Mouse (Mus musculus) cerebellum, postnatal 4 days (tissue): ENCODE measurements around the gene Zfp458.
"Not testable (repeated sequence)": the region's sequence is repeated elsewhere in the genome, so short reads cannot be mapped to it uniquely, and the experiment has no call there.

Experiments
- DNase-seq, 2 experiments: peaks; one replicate each; pipeline ENCODE4 v3.0.0; 2022; ENCODE audit warnings: low spot score in 2 of 2, mixed read lengths in 1 of 2

The Zfp458 gene

DNA sequence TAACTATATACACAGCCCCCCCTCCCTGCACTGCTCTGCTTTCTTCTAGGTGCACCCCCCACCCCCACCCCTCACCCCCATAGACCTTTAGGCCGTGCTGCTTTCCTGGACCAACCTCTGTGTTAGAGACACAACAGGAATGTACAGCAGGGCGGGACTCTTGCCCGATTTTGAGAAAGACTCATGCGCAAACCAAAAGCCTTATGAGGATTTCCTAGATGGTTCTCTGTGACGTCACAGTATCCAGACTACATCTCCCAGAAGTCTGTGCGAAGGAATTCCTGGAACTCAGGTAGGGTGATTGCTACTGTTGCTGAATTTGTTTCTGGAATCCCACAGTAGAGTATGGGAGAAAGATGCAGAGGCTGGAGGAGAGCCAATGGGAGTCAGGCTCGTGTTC is at the start of gene Zfp458:
Gene Zfp458, minus strand, starts transcription at position 153 of the 400 bp plus-strand sequence.
- DNase-seq, result no peak

DNA sequence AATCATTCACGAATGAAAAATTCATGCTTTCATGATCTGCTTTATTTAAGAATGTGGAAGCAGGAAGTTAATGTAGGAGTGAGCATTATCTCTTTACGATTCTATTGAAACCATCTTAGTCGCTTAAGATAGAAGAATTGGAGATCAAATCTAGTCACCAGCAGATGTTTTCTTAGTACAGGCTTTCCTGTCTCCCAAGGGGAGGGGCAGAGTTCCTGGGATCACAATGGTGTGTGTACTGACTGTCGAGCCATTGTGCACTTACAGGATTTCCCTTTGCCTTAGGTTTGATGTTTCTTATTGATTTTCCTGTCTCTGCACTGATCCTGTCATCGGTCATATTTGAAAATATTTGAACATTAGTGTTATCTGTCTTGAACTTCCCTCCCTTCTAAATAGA is 28.5 kb upstream of the Zfp458 start:
- no peak for DNase-seq

DNA sequence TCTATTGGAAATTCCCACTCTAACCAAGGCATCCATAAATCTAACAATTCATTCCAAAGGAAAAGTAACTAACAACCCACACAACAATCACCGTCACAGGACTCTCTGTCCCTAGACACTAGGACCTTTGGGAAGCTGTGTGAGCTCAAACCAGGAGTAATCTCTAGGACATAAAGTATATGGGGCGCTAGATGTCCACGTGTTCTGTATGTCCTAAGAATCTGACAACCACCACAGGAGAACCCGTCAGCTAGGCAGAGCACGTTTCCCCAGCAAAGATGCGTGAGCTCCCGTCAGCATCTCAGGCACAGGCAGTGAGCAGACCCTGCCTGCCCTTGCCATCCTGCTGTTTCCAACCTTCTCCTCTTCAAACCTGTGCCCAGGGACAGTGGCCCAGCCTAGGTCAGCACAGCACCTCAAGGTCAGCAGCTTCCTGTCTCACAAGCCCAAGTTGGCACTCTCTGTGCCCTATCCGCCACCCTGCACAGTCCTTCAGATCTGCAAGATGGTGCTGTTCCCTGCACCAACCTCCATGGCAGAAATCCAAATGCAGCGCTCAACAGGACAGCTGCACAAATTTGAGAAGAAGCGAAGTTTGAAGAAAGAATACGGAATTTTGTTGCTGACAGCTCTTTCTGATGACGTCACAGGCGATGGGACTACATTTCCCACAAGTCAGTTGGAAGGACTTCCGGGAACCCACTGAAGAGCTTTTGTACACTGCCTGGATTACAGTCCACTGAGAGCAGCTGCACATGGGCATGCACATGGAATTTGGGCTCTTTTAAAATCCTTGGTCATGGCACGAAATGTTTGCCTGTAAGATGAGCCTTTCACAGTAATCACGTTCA is 27.8 kb upstream of the Zfp458 start, which contains the start of gene Zfp457:
Gene Zfp457, minus strand, starts transcription at position 664 of the 851 bp plus-strand sequence.
- peak; percentile 48 to 77 for DNase-seq

DNA sequence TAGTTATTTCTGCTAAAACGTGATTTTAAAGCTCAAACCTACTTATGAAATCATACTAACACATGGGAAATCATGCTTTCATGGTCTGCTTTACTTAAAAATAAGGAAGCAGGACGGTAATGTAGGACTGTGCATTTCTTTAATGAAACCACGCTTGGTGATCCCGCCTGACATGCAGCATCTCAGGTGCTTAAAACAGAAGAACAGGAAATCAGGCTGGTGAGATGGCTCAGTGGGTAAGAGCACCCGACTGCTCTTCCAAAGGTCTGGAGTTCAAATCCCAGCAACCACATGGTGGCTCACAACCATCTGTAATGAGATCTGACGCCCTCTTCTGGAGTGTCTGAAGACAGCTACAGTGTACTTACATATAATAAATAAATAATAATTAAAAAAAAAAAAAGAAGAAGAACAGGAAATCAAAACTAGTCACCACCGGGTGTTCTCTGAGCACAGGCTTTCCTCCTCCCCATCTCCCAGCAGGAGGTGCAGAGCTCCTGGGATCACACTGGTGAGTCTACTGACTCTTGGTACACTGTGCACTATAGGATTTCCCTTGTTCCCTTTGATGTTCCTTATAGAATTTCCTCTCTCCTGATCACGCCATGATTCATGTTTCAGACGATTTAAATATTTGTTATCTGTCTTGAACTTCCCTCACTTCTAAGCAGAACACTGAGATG is 8.7 kb downstream of the Zfp458 start:
- not testable (repeated sequence) for DNase-seq

DNA sequence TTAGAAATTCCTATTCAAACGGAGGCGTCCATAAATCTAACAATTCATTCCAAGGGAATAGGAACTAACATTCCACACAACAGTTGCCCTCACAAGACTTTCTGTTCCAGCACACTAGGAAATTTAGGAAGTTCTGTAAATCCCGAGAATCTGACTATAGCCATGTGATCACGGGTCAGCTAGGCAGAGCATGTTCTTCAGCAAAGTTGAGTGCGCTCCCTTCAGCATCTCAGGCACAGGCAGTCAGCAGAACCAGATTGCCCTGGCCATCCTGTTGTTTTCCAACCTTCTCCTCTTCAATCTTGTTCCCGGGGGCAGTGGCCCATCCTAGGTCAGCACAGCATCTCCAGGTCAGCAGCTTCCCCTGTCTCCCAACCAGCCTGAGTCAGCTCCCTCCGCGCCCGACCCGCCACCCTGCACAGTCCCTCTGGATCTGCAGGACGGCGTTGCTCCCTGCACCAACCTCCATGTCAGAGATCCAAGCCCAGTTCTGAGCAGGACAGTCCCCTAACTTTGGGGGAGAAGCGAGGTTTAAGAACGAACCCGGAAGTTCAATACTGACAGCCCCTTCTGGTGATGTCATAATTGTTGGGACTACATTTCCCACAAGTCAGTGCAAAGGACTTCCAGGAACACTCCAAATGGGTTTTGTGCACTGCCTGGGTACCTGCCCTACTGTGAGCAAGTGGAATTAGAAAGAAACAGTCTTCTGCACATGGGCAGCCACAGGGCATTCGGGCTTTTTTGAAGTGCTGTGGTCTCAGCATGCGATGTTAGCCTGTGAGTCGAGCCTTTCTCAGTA is 9.5 kb downstream of the Zfp458 start:
- DNase-seq, result peak; percentile 33 to 47

DNA sequence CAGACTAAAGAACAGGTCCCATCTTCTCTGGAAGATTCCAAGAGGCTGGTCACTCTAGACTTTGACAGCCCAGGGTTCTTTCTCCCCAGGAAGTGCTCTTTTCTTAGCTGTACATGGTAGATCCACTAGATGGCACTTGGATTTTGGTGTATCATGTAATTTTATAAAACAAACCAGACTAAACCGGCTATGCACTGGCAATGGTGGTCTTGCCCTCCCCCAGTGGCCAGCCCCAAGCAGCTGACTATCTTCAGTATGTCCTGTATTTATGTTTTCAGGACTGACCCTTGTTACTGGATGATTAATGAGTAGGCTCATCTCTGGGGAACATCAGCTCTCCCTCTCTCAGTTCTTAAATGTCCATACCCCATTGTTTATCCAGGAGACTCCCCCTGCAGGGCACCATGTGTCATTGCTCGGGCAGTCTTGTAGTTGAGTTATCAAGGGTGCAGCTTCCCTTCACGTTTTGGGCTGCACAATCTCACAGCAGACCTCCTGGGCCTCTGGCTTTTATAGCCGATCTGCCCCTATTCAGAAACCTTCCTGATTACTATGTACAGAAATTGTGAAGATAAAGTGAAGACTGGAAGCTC is 64.2 kb downstream of the Zfp458 start:
- no peak for DNase-seq
